Mouse (Mus musculus) CH12.LX (cell line): ENCODE measurements around the gene Taok1. TPM values are rescaled to one million over a fixed set of nuclear protein-coding genes. Genes with fewer than 3 reads are reported as not detected.
A peak's percentile ranks its signal among the peaks of the same experiment; 100 is the strongest.
"Not testable (repeated sequence)": the region's sequence is repeated elsewhere in the genome, so short reads cannot be mapped to it uniquely, and the experiment has no call there.

Source experiments
- DNase-seq: peaks from one replicate; pipeline ENCODE4 v3.0.0-alpha.2; 2013; ENCODE audit errors: extremely low read depth
- H3K27ac ChIP-seq: 2 replicates; pipeline ENCODE4 v1.5.1; 2012; ENCODE audit warnings: low read depth, mild to moderate bottlenecking, control low read depth, moderate library complexity; ENCODE audit not compliant: insufficient read depth
- H3K27me3 ChIP-seq: replicated peaks from 2 replicates; pipeline ENCODE3; 2012; ENCODE audit warnings: inconsistent platforms
- H3K36me3 ChIP-seq, 2 experiments: replicated peaks in 1 of 2; 2 replicates each; pipeline versions ENCODE3 to v1.6.1; 2012; ENCODE audit warnings: inconsistent platforms in 1 of 2, low read length in 1 of 2, mild to moderate bottlenecking in 1 of 2, mixed read lengths in 1 of 2, moderate library complexity in 1 of 2; ENCODE audit not compliant: control insufficient read depth in 1 of 2, insufficient read depth in 1 of 2
- H3K4me1 ChIP-seq, 2 experiments: 2 replicates each; pipeline ENCODE4 v1.6.1; 2012; ENCODE audit warnings: inconsistent platforms in 1 of 2, moderate library complexity in 1 of 2; ENCODE audit not compliant: insufficient read depth in 2 of 2, control insufficient read depth in 1 of 2
- H3K4me2 ChIP-seq: 2 replicates; pipeline ENCODE4 v1.6.1; 2012; ENCODE audit warnings: low read depth, mild to moderate bottlenecking, control low read depth; ENCODE audit not compliant: poor library complexity, insufficient read depth, severe bottlenecking
- H3K4me3 ChIP-seq, 3 experiments: fragments of 150-350 bp in 1 of 3; sonication (generic) in 1 of 3; replicated peaks in 1 of 3; 2 replicates each; pipeline versions ENCODE3 to v1.5.1; 2011 to 2012; ENCODE audit warnings: low read depth in 2 of 3, low read length in 2 of 3, mild to moderate bottlenecking in 2 of 3, moderate library complexity in 2 of 3, control low read depth in 1 of 3, improper control_type of control experiment in 1 of 3, inconsistent platforms in 1 of 3, mixed read lengths in 1 of 3; ENCODE audit not compliant: poor library complexity in 1 of 3
- H3K79me2 ChIP-seq: replicated peaks from 2 replicates; pipeline ENCODE4 v1.6.1; 2012; ENCODE audit warnings: mild to moderate bottlenecking, moderate library complexity; ENCODE audit not compliant: control insufficient read depth, poor library complexity, insufficient read depth, severe bottlenecking; ENCODE audit errors: extremely low read depth
- H3K9ac ChIP-seq: 2 replicates; pipeline ENCODE4 v1.6.1; 2012; ENCODE audit warnings: low read depth, mild to moderate bottlenecking, control low read depth, moderate library complexity; ENCODE audit not compliant: insufficient read depth
- H3K9me3 ChIP-seq: replicated peaks from 2 replicates; pipeline ENCODE3; 2012; ENCODE audit warnings: low read length, inconsistent platforms, mixed read lengths
- BHLHE40 ChIP-seq: IDR thresholded peaks from 2 replicates; pipeline ENCODE4 v1.6.1; 2011; ENCODE audit warnings: mild to moderate bottlenecking, low read depth, low read length, improper control_type of control experiment
- CHD2 ChIP-seq: IDR thresholded peaks from 2 replicates; pipeline ENCODE4 v1.6.1; 2011; ENCODE audit warnings: low read length, improper control_type of control experiment
- CTCF ChIP-seq, 2 experiments: IDR thresholded peaks in 1 of 2; conservative IDR thresholded peaks in 1 of 2; 2 replicates each; pipeline ENCODE4 v1.5.1; 2011 to 2012; ENCODE audit warnings: low read depth in 2 of 2, low read length in 2 of 2, improper control_type of control experiment in 1 of 2, inconsistent platforms in 1 of 2, mild to moderate bottlenecking in 1 of 2, moderate library complexity in 1 of 2
- E2F4 ChIP-seq: IDR thresholded peaks from 2 replicates; pipeline ENCODE4 v1.6.1; 2011; ENCODE audit warnings: low read depth, low read length, improper control_type of control experiment; ENCODE audit not compliant: insufficient replicate concordance
- ELF1 ChIP-seq: IDR thresholded peaks from 2 replicates; pipeline ENCODE4 v1.6.1; 2014; ENCODE audit warnings: low read depth, mild to moderate bottlenecking, inconsistent platforms, low read length, improper control_type of control experiment
- ETS1 ChIP-seq: conservative IDR thresholded peaks from 2 replicates; pipeline ENCODE4 v1.6.1; 2012; ENCODE audit warnings: low read depth, mild to moderate bottlenecking, inconsistent platforms, low read length, improper control_type of control experiment, moderate library complexity
- GABPA ChIP-seq: IDR thresholded peaks from 2 replicates; pipeline ENCODE4 v1.6.1; 2012; ENCODE audit warnings: low read depth, low read length, improper control_type of control experiment, inconsistent platforms; ENCODE audit not compliant: insufficient replicate concordance
- HCFC1 ChIP-seq: IDR thresholded peaks from 2 replicates; pipeline ENCODE4 v1.6.1; 2012; ENCODE audit warnings: low read depth, mild to moderate bottlenecking, inconsistent platforms, low read length, improper control_type of control experiment
- IRF4 ChIP-seq: IDR thresholded peaks from 2 replicates; pipeline ENCODE4 v1.6.1; 2014; ENCODE audit warnings: low read depth, mild to moderate bottlenecking, inconsistent platforms, low read length, improper control_type of control experiment
- KAT2A ChIP-seq: IDR thresholded peaks from 2 replicates; pipeline ENCODE4 v1.6.1; 2012; ENCODE audit warnings: low read length, improper control_type of control experiment, inconsistent platforms; ENCODE audit not compliant: insufficient replicate concordance
- MAFK ChIP-seq: IDR thresholded peaks from 2 replicates; pipeline ENCODE4 v1.6.1; 2011; ENCODE audit warnings: low read length, improper control_type of control experiment; ENCODE audit not compliant: insufficient replicate concordance
- MAZ ChIP-seq: IDR thresholded peaks from 2 replicates; pipeline ENCODE4 v1.6.1; 2012; ENCODE audit warnings: low read depth, mild to moderate bottlenecking, inconsistent platforms, low read length, improper control_type of control experiment, moderate library complexity
- MEF2A ChIP-seq: IDR thresholded peaks from 2 replicates; pipeline ENCODE4 v1.6.1; 2014; ENCODE audit warnings: low read depth, mild to moderate bottlenecking, inconsistent platforms, low read length, improper control_type of control experiment, borderline replicate concordance
- MXI1 ChIP-seq: IDR thresholded peaks from 2 replicates; pipeline ENCODE4 v1.6.1; 2011; ENCODE audit warnings: mild to moderate bottlenecking, low read depth, low read length, improper control_type of control experiment
- MYC ChIP-seq: IDR thresholded peaks from 2 replicates; pipeline ENCODE4 v1.6.1; 2011; ENCODE audit warnings: low read depth, mild to moderate bottlenecking, improper control_type of control experiment, low read length
- NELFE ChIP-seq: IDR thresholded peaks from 2 replicates; pipeline ENCODE4 v1.6.1; 2011; ENCODE audit warnings: low read depth, low read length, improper control_type of control experiment
- NRF1 ChIP-seq: IDR thresholded peaks from 2 replicates; pipeline ENCODE4 v1.6.1; 2014; ENCODE audit warnings: low read depth, mild to moderate bottlenecking, inconsistent platforms, low read length, improper control_type of control experiment, moderate library complexity
- PAX5 ChIP-seq: IDR thresholded peaks from 2 replicates; pipeline ENCODE4 v1.6.1; 2012; ENCODE audit warnings: low read length, inconsistent platforms, mixed read lengths
- POLR2A ChIP-seq: IDR thresholded peaks from 2 replicates; pipeline ENCODE4 v1.6.1; 2011; ENCODE audit warnings: low read depth, mild to moderate bottlenecking, improper control_type of control experiment, low read length
- POLR2AphosphoS2 ChIP-seq: IDR thresholded peaks from 2 replicates; pipeline ENCODE4 v1.6.1; 2011; ENCODE audit warnings: low read depth, low read length, improper control_type of control experiment
- RAD21 ChIP-seq: IDR thresholded peaks from 2 replicates; pipeline ENCODE4 v1.6.1; 2011; ENCODE audit warnings: low read depth, mild to moderate bottlenecking, low read length, improper control_type of control experiment, moderate library complexity
- RCOR1 ChIP-seq: conservative IDR thresholded peaks from 2 replicates; pipeline ENCODE4 v1.6.1; 2012; ENCODE audit warnings: low read depth, mild to moderate bottlenecking, inconsistent platforms, low read length, improper control_type of control experiment
- SIN3A ChIP-seq: IDR thresholded peaks from 2 replicates; pipeline ENCODE4 v1.6.1; 2012; ENCODE audit warnings: low read length, improper control_type of control experiment, inconsistent platforms
- TCF12 ChIP-seq: IDR thresholded peaks from 2 replicates; pipeline ENCODE4 v1.6.1; 2014; ENCODE audit warnings: low read depth, mild to moderate bottlenecking, inconsistent platforms, low read length, improper control_type of control experiment
- UBTF ChIP-seq: IDR thresholded peaks from 2 replicates; pipeline ENCODE4 v1.6.1; 2012; ENCODE audit warnings: low read depth, mild to moderate bottlenecking, inconsistent platforms, low read length, improper control_type of control experiment, moderate library complexity
- ZC3H11A ChIP-seq: IDR thresholded peaks from 2 replicates; pipeline ENCODE4 v1.6.1; 2012; ENCODE audit warnings: low read depth, mild to moderate bottlenecking, inconsistent platforms, low read length, improper control_type of control experiment
- ZMIZ1 ChIP-seq: IDR thresholded peaks from 2 replicates; pipeline ENCODE4 v1.6.1; 2012; ENCODE audit warnings: low read depth, mild to moderate bottlenecking, inconsistent platforms, low read length, improper control_type of control experiment
- ZNF384 ChIP-seq: IDR thresholded peaks from 2 replicates; pipeline ENCODE4 v1.6.1; 2012; ENCODE audit warnings: low read depth, low read length, improper control_type of control experiment, inconsistent platforms
- dilution Hi-C: fragments of 300-500 bp; cut with MboI; formaldehyde crosslinking; loops from 2 replicates; pipeline ENCODE4 v1.14.3; 2020; ENCODE audit warnings: low sequenced_read_pairs; ENCODE audit not compliant: extremely low pct_unique_long_range_greater_than_20kb, extremely low pct_ligation_motif_present
- in situ Hi-C: fragments of 300-500 bp; cut with MboI; formaldehyde crosslinking; loops from 3 replicates; pipeline ENCODE4 v1.14.3; 2019; ENCODE audit warnings: low sequenced_read_pairs, low pct_ligation_motif_present, low pct_unique_long_range_greater_than_20kb, mixed read lengths
- polyA plus RNA-seq: library from polyadenylated mRNA; unstranded; fragments of >175 nt; gene quantifications from 2 replicates; pipeline ENCODE4 v1.2.1, GENCODE M21; 2012; ENCODE audit warnings: low read depth; ENCODE audit not compliant: insufficient read length
- total RNA-seq, 2 experiments: library from RNA; depleted of rRNA; stranded (reverse); fragments of 300-350 nt in 1 of 2; fragments of >200 nt in 1 of 2; gene quantifications; 2 replicates each; pipeline ENCODE4 v1.2.3; 2012 to 2014

Taok1 gene
- total RNA-seq (2012; rRNA removed) (8.9 and 10.9 TPM in 2 replicates), total RNA-seq (2014; rRNA removed) (13.7 and 15.7 TPM in 2 replicates), polyA plus RNA-seq (9.7 and 11.6 TPM in 2 replicates)

GRCm38 (mm10) chr11:77607538-77608455 lies at the start of gene Taok1:
Taok1 (minus strand) TSS chr11:77607815.
- Histone ChIP-seq H3K27me3 (no peaks in the 10 kb centered on the region), H3K9ac (peak within 1 kb of the TSS; percentile 98), H3K79me2 (peaks cover 37% of the 10 kb centered on the region), H3K36me3 (peaks cover 6 to 14% of the 10 kb centered on the region in 2 experiments), H3K4me2 (peak within 1 kb of the TSS; percentile 100), H3K9me3 (no peaks in the 10 kb centered on the region), H3K4me1 (peaks cover 2 to 32% of the 10 kb centered on the region in 2 experiments; a peak in 2 of 4 replicates), H3K4me3 (peak within 1 kb of the TSS; percentile 84 to 95 (median 89)), H3K27ac (peak within 1 kb of the TSS; percentile 53)
- dilution Hi-C loops (no loop called here), in situ Hi-C loops (no loop called here)
- peak; percentile 99 for DNase-seq
- TF ChIP-seq TCF12 (peak; percentile 93), UBTF (peak; percentile 80; the same call in 1 of the 2 replicates), ZMIZ1 (peak; percentile 97), RAD21 (no peak), ZNF384 (no peak), ELF1 (peak; percentile 76), HCFC1 (peak; percentile 80), NRF1 (peak; percentile 86), MAZ (peak; percentile 96), ZC3H11A (no peak), NELFE (peak; percentile 99), IRF4 (peak; percentile 75), MYC (no peak), MEF2A (peak; percentile 46), BHLHE40 (peak; percentile 40), MXI1 (peak; percentile 83; the same call in 1 of the 2 replicates), CHD2 (peak; percentile 100), POLR2AphosphoS2 (peak; percentile 94), CTCF (conservative IDR thresholded peaks at IDR 0.05 in 1 of 2, IDR thresholded peaks at IDR 0.05 in 1 of 2; ENCODE audit: low read depth in 2 of 2, low read length in 2 of 2) (peak in 1 of 2 experiments; percentile 13; a peak in 1 of 4 replicates), POLR2A (peak; percentile 100), PAX5 (no peak), MAFK (no peak), ETS1 (no peak), E2F4 (peak; percentile 60; the same call in 1 of the 2 replicates), KAT2A (peak; percentile 58; the same call in 1 of the 2 replicates), SIN3A (peak; percentile 56), GABPA (no peak; the same call in 1 of the 2 replicates), RCOR1 (no peak; the same call in 1 of the 2 replicates)

- H3K27ac ChIP-seq, H3K9ac ChIP-seq, H3K9me3 ChIP-seq, DNase-seq, H3K79me2 ChIP-seq, H3K4me2 ChIP-seq, H3K27me3 ChIP-seq, H3K36me3 ChIP-seq, dilution Hi-C loops, in situ Hi-C loops, H3K4me3 ChIP-seq: not testable (repeated sequence)
- peaks cover 0 to 10% of the 10 kb centered on the region in 2 experiments; a peak in 2 of 4 replicates for H3K4me1 ChIP-seq
Observed at GRCm38 (mm10) chr11:77653406-77654190, 46.0 kb upstream of the Taok1 start.
